Mouse (Mus musculus): Measurements from ENCODE around the gene Vgll3.
A peak's percentile ranks its signal among the peaks of the same experiment; 100 is the strongest.

DNA sequence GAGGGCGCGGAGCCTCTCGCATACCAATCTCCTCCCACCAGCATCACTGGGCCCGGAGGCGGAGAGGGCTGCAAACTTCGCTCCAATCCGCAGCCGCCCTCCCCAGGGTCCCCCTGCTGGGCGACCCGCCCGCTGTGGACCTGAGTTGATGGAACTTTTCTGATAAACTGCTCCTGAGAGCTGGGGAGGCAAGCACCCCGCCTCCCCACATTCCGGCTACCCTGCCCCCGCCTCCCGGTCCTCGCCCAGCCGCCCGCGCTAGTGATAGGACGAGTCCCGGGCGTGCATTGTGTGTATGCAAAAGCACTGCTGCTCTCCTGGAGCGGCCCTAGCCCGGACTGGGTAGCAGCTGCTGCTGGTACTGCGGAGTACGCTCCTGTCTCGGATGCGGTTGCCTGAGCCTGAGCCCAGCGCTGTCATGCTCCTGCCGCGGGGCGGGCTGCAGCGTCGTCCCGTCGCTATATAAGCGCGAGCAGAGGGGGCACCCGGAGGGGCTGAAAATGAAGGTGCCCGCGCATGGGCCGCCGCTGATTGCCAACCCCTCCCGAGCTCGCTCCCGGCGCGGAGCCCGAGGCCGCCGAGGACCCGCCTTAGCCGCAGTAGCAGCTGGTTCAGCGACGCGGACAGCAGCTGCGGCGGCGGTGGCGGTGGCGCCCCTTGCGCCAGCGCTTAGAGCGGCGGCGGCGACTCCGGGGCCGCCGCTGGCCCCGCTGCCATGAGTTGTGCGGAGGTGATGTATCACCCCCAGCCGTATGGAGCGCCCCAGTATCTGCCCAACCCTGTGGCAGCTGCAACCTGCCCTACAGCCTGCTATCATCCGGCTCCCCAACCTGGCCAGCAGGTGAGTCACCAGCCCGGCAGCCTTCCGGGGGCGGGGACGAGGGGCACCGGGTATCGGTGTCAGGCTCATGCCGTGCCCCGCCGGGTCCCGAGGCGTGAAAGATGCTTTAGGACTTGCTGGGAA is at the start of gene Vgll3:
- TF ChIP-seq POLR2A (IDR thresholded peaks at IDR 0.05; ENCODE audit: insufficient read length, low read depth) (peak; percentile 79), USF1 (IDR thresholded peaks at IDR 0.05; ENCODE audit: low read depth) (no peak), MYOD1 (IDR thresholded peaks at IDR 0.05; ENCODE audit: control insufficient read depth in 1 of 3, insufficient read length in 2 of 3, low read depth in 2 of 3) (peak in 2 of 3 experiments; percentile 65 to 89), E2F4 (IDR thresholded peaks at IDR 0.05; ENCODE audit: insufficient read depth) (no peak), SRF (IDR thresholded peaks at IDR 0.05; ENCODE audit: control insufficient read depth, insufficient read length, low read depth) (no peak), TCF12 (IDR thresholded peaks at IDR 0.05; ENCODE audit: insufficient read depth, poor library complexity, severe bottlenecking) (no peak), POLR2AphosphoS2 (IDR thresholded peaks at IDR 0.05; ENCODE audit: insufficient read length, low read depth) (peak; percentile 67), TCF3 (IDR thresholded peaks at IDR 0.05; ENCODE audit: insufficient read length, low read depth) (peak; percentile 82), MYOG (IDR thresholded peaks at IDR 0.05; ENCODE audit: control insufficient read depth in 1 of 3, insufficient read depth in 1 of 3, insufficient read length in 2 of 3, low read depth in 2 of 3) (peak; percentile 23 to 96 (median 90))

All from myocyte (in vitro differentiated cells).